Mouse (Mus musculus): ENCODE results near the gene Rnf168. TPM values are rescaled to one million over a fixed set of nuclear protein-coding genes. Genes with fewer than 3 reads are reported as not detected.

Gene Rnf168
- total RNA-seq, 1 experiment from 2014 or later, result 67.5 TPM

Other genes with a start within 250 kb of the Rnf168 start
- gene Pak2, start 198.1 kb upstream of the Rnf168 start, total RNA-seq (2017), result 69.2 and 72.4 TPM in 2 replicates
- gene Pigx, start 177.7 kb upstream of the Rnf168 start, total RNA-seq (2017), result 60.6 and 94.2 TPM in 2 replicates
- gene Cep19, start 177.7 kb upstream of the Rnf168 start, total RNA-seq (2017), result 46.1 and 72.0 TPM in 2 replicates
- 78.9 and 112 TPM in 2 replicates for gene Nrros, start 111.9 kb upstream of the Rnf168 start, total RNA-seq (2017)
- 54.4 and 58.5 TPM in 2 replicates for gene Bex6, start 97.6 kb upstream of the Rnf168 start, total RNA-seq (2017)
- 26.1 and 32.0 TPM in 2 replicates for gene Fbxo45, start 30.3 kb upstream of the Rnf168 start, total RNA-seq (2017)
- 14.0 and 22.6 TPM in 2 replicates for gene Wdr53, start 30.2 kb upstream of the Rnf168 start, total RNA-seq (2017)
- gene Smco1, start 6.0 kb upstream of the Rnf168 start, total RNA-seq (2017), result not detected in 2 replicates
- 43.5 and 51.3 TPM in 2 replicates for gene Ubxn7, start 54.8 kb downstream of the Rnf168 start, total RNA-seq (2017)
- not detected in 2 replicates for gene Tm4sf19, start 123.0 kb downstream of the Rnf168 start, total RNA-seq (2017)
- gene Tctex1d2, start 142.2 kb downstream of the Rnf168 start, total RNA-seq (2017), result 54.3 and 62.3 TPM in 2 replicates
- 68.6 and 75.3 TPM in 2 replicates for gene Pcyt1a, start 153.5 kb downstream of the Rnf168 start, total RNA-seq (2017)
- 0.25 TPM in 1 of 2 replicates, not detected in the other for gene Slc51a, start 210.4 kb downstream of the Rnf168 start, total RNA-seq (2017)
- not detected in 2 replicates for gene Zdhhc19, start 218.8 kb downstream of the Rnf168 start, total RNA-seq (2017)

Measured in hematopoietic stem cell, adult 5-6 weeks (primary cell).